Mouse (Mus musculus): ENCODE measurements around the gene Fam122b. TPM values are rescaled to one million over a fixed set of nuclear protein-coding genes. Genes with fewer than 3 reads are reported as not detected.

The Fam122b gene
- polyA plus RNA-seq, 1 experiment from 2014 or later: 10.4 TPM

DNA sequence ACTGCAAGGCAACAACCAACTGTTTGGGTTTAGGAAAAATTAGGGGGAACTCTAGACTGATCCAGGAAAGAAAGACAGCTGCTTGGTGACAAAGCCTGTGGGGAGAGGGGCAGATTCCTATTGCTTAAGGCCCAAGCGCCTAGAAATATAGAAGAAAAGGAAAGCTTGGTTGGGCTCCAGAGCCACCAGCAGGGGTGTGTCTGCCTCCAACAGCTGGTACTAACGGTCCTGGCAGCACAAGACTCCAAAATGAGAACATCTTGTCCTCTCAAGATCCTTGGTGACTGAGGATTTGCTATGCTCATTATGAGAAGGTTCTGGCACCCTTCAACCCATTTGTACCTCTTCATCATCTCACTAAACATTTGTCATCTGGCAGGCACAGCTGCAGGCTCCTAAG is 55.8 kb downstream of the Fam122b start:
- Histone ChIP-seq H3K27me3 (ENCODE audit: control insufficient read depth, insufficient read depth, low read length) (no peaks in the 10 kb centered on the region), H3K4me2 (ENCODE audit: low read depth, severe bottlenecking) (no peak overlapping the region), H3K4me1 (ENCODE audit: control insufficient read depth, insufficient read depth, low read length) (peaks cover 11% of the 10 kb centered on the region; the same call in 1 of the 2 replicates), H3K9ac (ENCODE audit: low read length) (no peak overlapping the region), H3K9me3 (ENCODE audit: control insufficient read depth, low read length) (no peaks in the 10 kb centered on the region), H3K4me3 (ENCODE audit: low read depth, low read length) (no peak overlapping the region), H3K36me3 (ENCODE audit: control insufficient read depth, insufficient read depth, low read length) (no peaks in the 10 kb centered on the region), H3K27ac (replicated peaks; ENCODE audit: low read depth, low read length) (no peak overlapping the region)
- 74% methylated on average over 2 of the region's 2 CpGs for WGBS
- DNase-seq (ENCODE audit: low spot score) (no peak), ATAC-seq (ENCODE audit: insufficient number of reproducible peaks, low FRiP score, low TSS enrichment, low read depth) (no peak)

DNA sequence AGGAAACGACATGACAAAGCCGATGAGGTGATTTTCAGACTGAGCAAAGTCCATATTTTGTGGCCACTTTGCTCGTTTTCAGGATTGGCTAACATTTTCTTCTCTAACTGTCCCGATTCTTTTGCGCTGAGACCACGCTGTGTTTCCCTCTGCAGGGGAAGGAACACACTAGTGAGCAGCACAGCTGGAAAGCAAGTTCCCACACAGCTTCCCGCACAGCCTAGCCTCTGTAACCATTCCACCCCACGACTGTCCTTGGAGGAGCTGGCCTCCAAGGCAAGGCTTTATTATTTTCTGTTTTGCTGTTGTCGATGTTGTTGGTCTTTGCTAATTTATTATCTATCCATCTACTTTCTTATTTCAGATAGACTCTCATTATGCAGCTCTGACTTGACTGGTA is 57.1 kb downstream of the Fam122b start:
- H3K9ac ChIP-seq (ENCODE audit: low read length): no peak overlapping the region
- H3K4me1 ChIP-seq (ENCODE audit: control insufficient read depth, insufficient read depth, low read length): peaks cover 11% of the 10 kb centered on the region; the same call in 1 of the 2 replicates
- H3K4me2 ChIP-seq (ENCODE audit: low read depth, severe bottlenecking): no peak overlapping the region
- peak overlapping the region; percentile 83; the same call in 1 of the 2 replicates for H3K27ac ChIP-seq (replicated peaks; ENCODE audit: low read depth, low read length)
- no peaks in the 10 kb centered on the region for H3K9me3 ChIP-seq (ENCODE audit: control insufficient read depth, low read length)
- no peaks in the 10 kb centered on the region for H3K36me3 ChIP-seq (ENCODE audit: control insufficient read depth, insufficient read depth, low read length)
- H3K4me3 ChIP-seq (ENCODE audit: low read depth, low read length): no peak overlapping the region
- ATAC-seq (ENCODE audit: insufficient number of reproducible peaks, low FRiP score, low TSS enrichment, low read depth) (no peak), DNase-seq (ENCODE audit: low spot score) (no peak)
- WGBS: 53% methylated on average over 9 of the region's 9 CpGs
- no peaks in the 10 kb centered on the region for H3K27me3 ChIP-seq (ENCODE audit: control insufficient read depth, insufficient read depth, low read length)

DNA sequence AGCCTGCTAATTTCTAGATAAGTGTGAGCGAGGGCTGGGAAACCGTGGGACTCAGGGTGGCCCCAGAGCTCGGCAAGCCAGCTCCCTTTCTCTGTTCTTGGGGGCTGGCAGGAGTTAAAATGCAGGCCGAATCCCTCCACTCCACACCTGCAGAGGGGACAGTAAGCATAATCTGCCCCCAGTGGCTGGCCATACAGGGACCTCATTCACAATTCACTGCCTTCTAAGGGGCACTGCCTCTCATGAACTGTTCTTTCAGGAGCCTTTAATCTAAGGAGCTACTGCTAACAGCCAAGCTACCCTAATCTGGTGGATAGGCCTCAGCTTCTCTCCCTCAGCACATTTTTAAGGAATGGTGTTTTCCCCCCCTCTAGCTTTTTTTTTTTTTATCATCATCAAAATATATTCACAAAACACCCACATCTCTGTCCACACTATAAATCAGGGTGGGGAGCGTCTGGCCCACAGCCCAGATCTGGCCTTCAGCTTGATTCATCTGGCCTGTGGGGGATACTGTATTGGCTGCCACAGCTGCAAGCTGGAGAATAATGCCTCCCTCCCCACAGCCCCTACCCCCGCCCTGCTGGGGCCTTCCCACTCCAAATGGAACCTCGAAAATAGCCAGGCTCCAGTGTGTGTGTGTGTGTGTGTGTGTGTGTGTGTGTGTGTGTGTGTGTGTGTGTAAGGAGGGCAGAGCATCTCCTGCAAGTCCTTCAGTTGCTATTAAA is 57.7 kb downstream of the Fam122b start:
- H3K27ac ChIP-seq (replicated peaks; ENCODE audit: low read depth, low read length): peak overlapping the region; percentile 83
- 49% methylated on average over 7 of the region's 7 CpGs for WGBS
- H3K4me3 ChIP-seq (ENCODE audit: low read depth, low read length): no peak overlapping the region
- no peak overlapping the region for H3K9ac ChIP-seq (ENCODE audit: low read length)
- H3K4me1 ChIP-seq (ENCODE audit: control insufficient read depth, insufficient read depth, low read length): peaks cover 11% of the 10 kb centered on the region; the same call in 1 of the 2 replicates
- H3K27me3 ChIP-seq (ENCODE audit: control insufficient read depth, insufficient read depth, low read length): no peaks in the 10 kb centered on the region
- DNase-seq (ENCODE audit: low spot score) (peak; percentile 31), ATAC-seq (ENCODE audit: insufficient number of reproducible peaks, low FRiP score, low TSS enrichment, low read depth) (peak; percentile 85)
- H3K36me3 ChIP-seq (ENCODE audit: control insufficient read depth, insufficient read depth, low read length): no peaks in the 10 kb centered on the region
- H3K9me3 ChIP-seq (ENCODE audit: control insufficient read depth, low read length): no peaks in the 10 kb centered on the region
- no peak overlapping the region for H3K4me2 ChIP-seq (ENCODE audit: low read depth, severe bottlenecking)

DNA sequence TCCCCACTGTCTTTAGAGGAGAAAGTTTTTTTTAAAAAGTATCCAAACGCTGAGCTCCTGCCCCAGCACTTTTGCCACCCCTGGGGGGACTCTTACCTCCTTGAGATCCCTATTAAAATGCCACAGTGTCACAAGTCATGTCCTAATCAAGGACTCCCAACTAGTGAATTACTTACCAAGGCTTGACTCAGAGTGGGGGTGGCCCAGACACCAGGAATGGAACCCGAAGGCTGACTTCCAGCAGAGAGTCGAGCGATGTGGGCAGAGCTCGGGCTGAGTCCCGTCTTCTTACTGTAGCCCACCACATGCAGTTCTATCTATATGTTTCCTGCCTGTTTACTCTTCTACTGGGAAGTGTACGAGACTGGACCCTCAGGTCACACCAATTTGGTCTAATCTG is 60.2 kb downstream of the Fam122b start:
- H3K9me3 ChIP-seq (ENCODE audit: control insufficient read depth, low read length): no peaks in the 10 kb centered on the region
- H3K9ac ChIP-seq (ENCODE audit: low read length): no peak overlapping the region
- no peaks in the 10 kb centered on the region for H3K36me3 ChIP-seq (ENCODE audit: control insufficient read depth, insufficient read depth, low read length)
- WGBS: 64% methylated on average over 7 of the region's 7 CpGs
- H3K27me3 ChIP-seq (ENCODE audit: control insufficient read depth, insufficient read depth, low read length): no peaks in the 10 kb centered on the region
- H3K27ac ChIP-seq (replicated peaks; ENCODE audit: low read depth, low read length): no peak overlapping the region
- no peak overlapping the region for H3K4me3 ChIP-seq (ENCODE audit: low read depth, low read length)
- no peak for ATAC-seq (ENCODE audit: insufficient number of reproducible peaks, low FRiP score, low TSS enrichment, low read depth)
- peaks cover 7% of the 10 kb centered on the region; the same call in 1 of the 2 replicates for H3K4me1 ChIP-seq (ENCODE audit: control insufficient read depth, insufficient read depth, low read length)
- no peak for DNase-seq (ENCODE audit: low spot score)
- H3K4me2 ChIP-seq (ENCODE audit: low read depth, severe bottlenecking): no peak overlapping the region

DNA sequence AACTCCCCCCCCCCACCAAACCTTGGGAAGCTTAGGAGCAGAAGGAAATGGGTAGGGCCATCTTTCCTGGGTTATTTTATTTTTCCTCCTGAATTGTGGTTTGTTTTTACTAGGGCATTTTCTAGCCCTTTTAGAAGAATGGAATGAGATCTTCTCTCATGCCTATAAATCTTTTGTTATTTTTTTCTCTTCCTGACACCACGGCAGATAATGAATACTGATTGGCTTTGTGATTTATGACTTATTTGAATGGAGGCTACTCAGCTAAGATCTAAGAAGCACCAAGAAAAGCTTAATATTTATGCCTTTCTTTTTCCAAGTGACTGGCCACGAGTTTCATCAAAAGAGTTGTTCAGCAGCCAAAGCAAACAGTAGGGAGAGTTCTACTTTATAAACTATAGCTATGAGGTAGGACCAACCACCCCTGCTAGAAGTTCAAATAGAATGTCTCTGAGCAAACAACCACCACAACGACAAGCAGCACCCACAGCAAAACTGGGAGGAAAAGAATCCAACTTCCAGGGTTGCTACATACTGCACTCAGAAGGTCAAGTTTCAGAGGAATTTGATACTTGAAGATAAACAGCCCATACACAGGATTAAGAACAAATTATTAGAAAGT is 64.8 kb downstream of the Fam122b start:
- DNase-seq (ENCODE audit: low spot score) (no peak), ATAC-seq (ENCODE audit: insufficient number of reproducible peaks, low FRiP score, low TSS enrichment, low read depth) (no peak)
- Histone ChIP-seq H3K9me3 (ENCODE audit: control insufficient read depth, low read length) (no peaks in the 10 kb centered on the region), H3K27me3 (ENCODE audit: control insufficient read depth, insufficient read depth, low read length) (no peaks in the 10 kb centered on the region), H3K36me3 (ENCODE audit: control insufficient read depth, insufficient read depth, low read length) (no peaks in the 10 kb centered on the region), H3K4me1 (ENCODE audit: control insufficient read depth, insufficient read depth, low read length) (no peaks in the 10 kb centered on the region), H3K4me3 (ENCODE audit: low read depth, low read length) (no peak overlapping the region), H3K4me2 (ENCODE audit: low read depth, severe bottlenecking) (no peak overlapping the region), H3K27ac (replicated peaks; ENCODE audit: low read depth, low read length) (no peak overlapping the region), H3K9ac (ENCODE audit: low read length) (no peak overlapping the region)
- whole genome bisulfite sequencing: 58% methylated on average over 3 of the region's 3 CpGs

DNA sequence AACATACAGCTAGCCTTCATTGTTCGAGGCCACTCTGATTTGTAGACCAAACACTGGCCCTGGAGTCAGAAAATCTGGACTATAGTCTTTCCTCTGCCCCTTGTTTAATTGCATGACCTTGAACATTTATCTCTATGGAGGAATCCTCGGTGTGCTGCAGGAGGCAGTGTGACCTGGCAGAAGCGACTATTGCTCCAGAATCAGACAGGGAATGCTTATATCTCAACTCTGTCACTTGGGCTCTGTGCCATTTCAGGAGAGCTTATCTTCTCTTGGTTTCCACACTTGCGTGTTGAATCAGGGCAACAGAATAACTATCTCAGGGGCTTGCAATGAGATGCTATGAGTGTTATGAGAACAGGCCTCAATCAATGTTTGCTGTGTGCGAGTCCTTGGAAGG is 68.0 kb downstream of the Fam122b start:
- no peak for ATAC-seq (ENCODE audit: insufficient number of reproducible peaks, low FRiP score, low TSS enrichment, low read depth)

DNA sequence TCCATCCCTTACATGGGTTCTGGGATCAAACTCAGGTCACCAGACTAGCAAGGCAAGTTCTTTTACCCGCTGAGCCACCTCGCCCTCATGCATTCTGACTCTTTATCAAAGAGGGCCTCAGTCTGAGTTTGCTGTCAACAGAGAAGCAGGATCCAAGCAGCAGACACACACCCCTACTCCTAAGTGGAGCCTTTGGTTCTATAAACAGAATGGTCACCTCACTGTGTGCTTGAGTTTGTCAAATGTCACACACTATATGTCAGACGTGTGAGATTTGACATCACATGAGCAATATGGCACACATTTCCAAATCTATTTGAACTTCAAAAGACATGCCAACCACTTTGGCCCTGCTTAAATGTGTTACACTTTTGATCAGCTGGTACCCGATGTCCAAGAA is 71.9 kb downstream of the Fam122b start:
- Histone ChIP-seq H3K9ac (ENCODE audit: low read length) (no peak overlapping the region), H3K4me1 (ENCODE audit: control insufficient read depth, insufficient read depth, low read length) (no peaks in the 10 kb centered on the region), H3K27me3 (ENCODE audit: control insufficient read depth, insufficient read depth, low read length) (no peaks in the 10 kb centered on the region), H3K9me3 (ENCODE audit: control insufficient read depth, low read length) (no peaks in the 10 kb centered on the region), H3K4me2 (ENCODE audit: low read depth, severe bottlenecking) (no peak overlapping the region), H3K4me3 (ENCODE audit: low read depth, low read length) (no peak overlapping the region), H3K27ac (replicated peaks; ENCODE audit: low read depth, low read length) (no peak overlapping the region), H3K36me3 (ENCODE audit: control insufficient read depth, insufficient read depth, low read length) (no peaks in the 10 kb centered on the region)
- DNase-seq (ENCODE audit: low spot score) (no peak), ATAC-seq (ENCODE audit: insufficient number of reproducible peaks, low FRiP score, low TSS enrichment, low read depth) (no peak)
- WGBS: 80% methylated on average over 4 of the region's 4 CpGs

More for the DNA sequence above, 68.0 kb downstream of the Fam122b start:
- H3K36me3 ChIP-seq (ENCODE audit: control insufficient read depth, insufficient read depth, low read length): no peaks in the 10 kb centered on the region
- no peak overlapping the region for H3K4me3 ChIP-seq (ENCODE audit: low read depth, low read length)
- 87% methylated on average over 5 of the region's 5 CpGs for WGBS
- no peak overlapping the region for H3K27ac ChIP-seq (replicated peaks; ENCODE audit: low read depth, low read length)
- H3K4me1 ChIP-seq (ENCODE audit: control insufficient read depth, insufficient read depth, low read length): no peaks in the 10 kb centered on the region
- H3K9me3 ChIP-seq (ENCODE audit: control insufficient read depth, low read length): no peaks in the 10 kb centered on the region
- H3K27me3 ChIP-seq (ENCODE audit: control insufficient read depth, insufficient read depth, low read length): no peaks in the 10 kb centered on the region
- H3K4me2 ChIP-seq (ENCODE audit: low read depth, severe bottlenecking): no peak overlapping the region
- H3K9ac ChIP-seq (ENCODE audit: low read length): no peak overlapping the region
- no peak for DNase-seq (ENCODE audit: low spot score)

DNA sequence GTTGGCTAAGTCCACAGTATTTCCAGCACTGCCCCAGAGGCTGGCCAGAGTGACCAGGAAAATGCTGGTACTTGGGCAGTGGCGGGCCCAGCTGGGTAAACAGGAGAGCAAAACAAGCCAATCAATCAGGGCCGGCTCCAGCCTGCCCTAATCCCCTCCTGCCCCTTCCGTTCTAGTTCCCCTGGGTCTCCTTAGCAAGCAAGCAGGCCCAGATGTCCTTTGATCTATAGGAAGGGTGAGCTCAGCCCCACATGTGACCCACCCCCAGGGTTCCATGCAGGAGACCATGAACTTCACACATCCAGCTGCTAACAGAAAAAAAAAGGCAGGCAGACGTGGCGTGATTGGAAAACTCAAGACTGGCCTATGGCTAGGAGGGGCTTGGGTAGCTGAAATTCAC is 73.2 kb downstream of the Fam122b start:
- 46% methylated on average over 5 of the region's 5 CpGs for WGBS
- H3K4me1 ChIP-seq (ENCODE audit: control insufficient read depth, insufficient read depth, low read length): no peaks in the 10 kb centered on the region
- no peaks in the 10 kb centered on the region for H3K27me3 ChIP-seq (ENCODE audit: control insufficient read depth, insufficient read depth, low read length)
- no peaks in the 10 kb centered on the region for H3K36me3 ChIP-seq (ENCODE audit: control insufficient read depth, insufficient read depth, low read length)
- no peak overlapping the region for H3K9ac ChIP-seq (ENCODE audit: low read length)
- H3K27ac ChIP-seq (replicated peaks; ENCODE audit: low read depth, low read length): peak overlapping the region; percentile 14; the same call in 1 of the 2 replicates
- peak; percentile 36 for DNase-seq (ENCODE audit: low spot score)
- H3K4me2 ChIP-seq (ENCODE audit: low read depth, severe bottlenecking): no peak overlapping the region
- no peaks in the 10 kb centered on the region for H3K9me3 ChIP-seq (ENCODE audit: control insufficient read depth, low read length)
- no peak overlapping the region for H3K4me3 ChIP-seq (ENCODE audit: low read depth, low read length)
- ATAC-seq (ENCODE audit: insufficient number of reproducible peaks, low FRiP score, low TSS enrichment, low read depth): 0 out of 2 replicates have a peak, but pooled peaks have one; percentile 26

Data from limb, embryonic 11.5 days (tissue).